Mouse (Mus musculus) spleen, adult 2 months (tissue): Measurements from ENCODE around the gene Gm11020.

Experiments
- CTCF ChIP-seq: fragments of 200-500 bp; IDR thresholded peaks from 2 replicates; pipeline ENCODE4 v1.5.1; 2011; ENCODE audit warnings: mild to moderate bottlenecking, inconsistent platforms; ENCODE audit not compliant: insufficient read depth, insufficient read length, insufficient replicate concordance; ENCODE audit errors: extremely low read depth
- POLR2A ChIP-seq: fragments of 200-500 bp; IDR thresholded peaks from 2 replicates; pipeline ENCODE4 v1.6.1; 2011; ENCODE audit warnings: low read depth, low read length, inconsistent platforms

DNA sequence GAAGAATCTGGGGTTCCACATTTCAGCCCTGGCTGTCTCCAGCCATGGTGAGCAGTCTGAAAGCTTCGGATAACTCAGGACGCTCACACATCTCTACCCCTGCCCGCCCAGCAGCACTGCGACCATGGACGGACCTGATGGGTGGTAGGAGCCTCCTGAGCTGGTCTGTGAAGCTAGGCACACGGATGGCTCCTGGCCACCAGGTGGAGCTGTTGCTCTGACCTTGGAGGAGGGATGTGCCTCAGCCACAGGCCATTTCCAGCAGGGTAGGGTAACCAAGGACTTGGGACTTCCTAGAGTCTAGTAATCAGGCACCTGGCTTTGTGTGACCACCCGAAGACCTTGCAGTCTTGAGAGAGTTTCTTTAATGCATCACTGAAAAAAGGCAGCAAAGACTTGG, 22.6 kb downstream of the Gm11020 start:
- TF ChIP-seq CTCF: peak; percentile 95
- no peak for TF ChIP-seq POLR2A
